Mouse (Mus musculus) spleen, adult 2 months (tissue): Measurements from ENCODE around the gene Mas1.

Source experiments
- CTCF ChIP-seq: fragments of 200-500 bp; IDR thresholded peaks from 2 replicates; pipeline ENCODE4 v1.5.1; 2011; ENCODE audit warnings: mild to moderate bottlenecking, inconsistent platforms; ENCODE audit not compliant: insufficient read depth, insufficient read length, insufficient replicate concordance; ENCODE audit errors: extremely low read depth
- POLR2A ChIP-seq: fragments of 200-500 bp; IDR thresholded peaks from 2 replicates; pipeline ENCODE4 v1.6.1; 2011; ENCODE audit warnings: low read depth, low read length, inconsistent platforms

- TF ChIP-seq POLR2A (no peak), CTCF (no peak)
These were observed 23.4 kb downstream of the Mas1 start for GRCm38 (mm10) chr17:12844540-12844939.
